Mouse (Mus musculus): ENCODE measurements at regions not wholly inside any gene's neighbourhood (a gene's known extent, or its start where the extent isn't known, plus 50 kb on each side); places are given as distances from the start of the nearest gene placed in this dataset.

GRCm38 (mm10) chr7:136829621-136830313, 64.6 kb upstream of the Mgmt start:
- H3K4me2 ChIP-seq (replicated peaks), result no peak overlapping the region

GRCm38 (mm10) chr7:136832419-136832818, 62.0 kb upstream of the Mgmt start:
- Histone ChIP-seq H3K36me3 (no peaks in the 10 kb centered on the region), H3K9me3 (no peaks in the 10 kb centered on the region), H3K27me3 (replicated peaks) (no peaks in the 10 kb centered on the region), H3K4me3 (no peak overlapping the region), H3K9ac (no peak overlapping the region), H3K27ac (no peak overlapping the region), H3K4me2 (replicated peaks) (no peak overlapping the region), H3K4me1 (peaks cover under 1% of the 10 kb centered on the region; the same call in 1 of the 2 replicates)
- WGBS, result 67% methylated on average over 7 of the region's 7 CpGs
- no peak for ATAC-seq (ENCODE audit: low FRiP score, low read depth)

More at GRCm38 (mm10) chr7:136829621-136830313, 64.6 kb upstream of the Mgmt start:
- Histone ChIP-seq H3K9me3 (no peaks in the 10 kb centered on the region), H3K27me3 (replicated peaks) (no peaks in the 10 kb centered on the region), H3K36me3 (no peaks in the 10 kb centered on the region), H3K4me1 (peaks cover 16% of the 10 kb centered on the region), H3K4me3 (no peak overlapping the region), H3K9ac (no peak overlapping the region), H3K27ac (no peak overlapping the region)
- no peak for ATAC-seq (ENCODE audit: low FRiP score, low read depth)
- WGBS, result 82% methylated on average over 1 of the region's 1 CpGs

GRCm38 (mm10) chr7:136838971-136839370, 55.4 kb upstream of the Mgmt start:
- WGBS, result 77% methylated on average over 5 of the region's 5 CpGs
- Histone ChIP-seq H3K4me3 (no peak overlapping the region), H3K27me3 (replicated peaks) (no peaks in the 10 kb centered on the region), H3K9me3 (no peaks in the 10 kb centered on the region), H3K9ac (no peak overlapping the region), H3K27ac (no peak overlapping the region), H3K4me1 (0 out of 2 replicates have a peak, but pooled peaks cover 10% of the 10 kb centered on the region), H3K4me2 (replicated peaks) (no peak overlapping the region), H3K36me3 (no peaks in the 10 kb centered on the region)
- no peak for ATAC-seq (ENCODE audit: low FRiP score, low read depth)

GRCm38 (mm10) chr7:136840224-136840623, 54.2 kb upstream of the Mgmt start:
- H3K27me3 ChIP-seq (replicated peaks), result no peaks in the 10 kb centered on the region
- peaks cover 13% of the 10 kb centered on the region; the same call in 1 of the 2 replicates for H3K4me1 ChIP-seq
- H3K27ac ChIP-seq, result no peak overlapping the region
- 66% methylated on average over 7 of the region's 7 CpGs for WGBS
- no peak overlapping the region for H3K4me3 ChIP-seq
- H3K4me2 ChIP-seq (replicated peaks), result no peak overlapping the region
- H3K36me3 ChIP-seq, result no peaks in the 10 kb centered on the region
- H3K9me3 ChIP-seq, result no peaks in the 10 kb centered on the region
- H3K9ac ChIP-seq, result no peak overlapping the region
- ATAC-seq (ENCODE audit: low FRiP score, low read depth), result no peak

- H3K4me2 ChIP-seq (replicated peaks), result no peak overlapping the region
- no peak overlapping the region for H3K4me3 ChIP-seq
- no peak for ATAC-seq (ENCODE audit: low FRiP score, low read depth)
- WGBS, result 46% methylated on average over 7 of the region's 7 CpGs
- no peak overlapping the region for H3K27ac ChIP-seq
- H3K36me3 ChIP-seq, result no peaks in the 10 kb centered on the region
- no peak overlapping the region for H3K9ac ChIP-seq
- no peaks in the 10 kb centered on the region for H3K27me3 ChIP-seq (replicated peaks)
- H3K4me1 ChIP-seq, result peaks cover 23% of the 10 kb centered on the region
- no peaks in the 10 kb centered on the region for H3K9me3 ChIP-seq
Observed at GRCm38 (mm10) chr7:136842751-136843150, 51.7 kb upstream of the Mgmt start.

GRCm38 (mm10) chr7:136844282-136844681, 50.1 kb upstream of the Mgmt start:
- 46% methylated on average over 5 of the region's 5 CpGs for WGBS
- H3K4me2 ChIP-seq (replicated peaks), result no peak overlapping the region
- H3K27me3 ChIP-seq (replicated peaks), result no peaks in the 10 kb centered on the region
- no peak overlapping the region for H3K27ac ChIP-seq
- peaks cover 23% of the 10 kb centered on the region for H3K4me1 ChIP-seq
- no peak overlapping the region for H3K4me3 ChIP-seq
- ATAC-seq (ENCODE audit: low FRiP score, low read depth), result no peak
- no peaks in the 10 kb centered on the region for H3K9me3 ChIP-seq
- H3K36me3 ChIP-seq, result no peaks in the 10 kb centered on the region
- H3K9ac ChIP-seq, result no peak overlapping the region
